Mouse (Mus musculus) cerebellum, adult 11 months (tissue): Measurements from ENCODE around the gene Tbx10.
"Not testable (repeated sequence)": the region's sequence is repeated elsewhere in the genome, so short reads cannot be mapped to it uniquely, and the experiment has no call there.

Source experiments
- DNase-seq: peaks from one replicate; pipeline ENCODE4 v3.0.0; 2022

The Tbx10 gene

DNA sequence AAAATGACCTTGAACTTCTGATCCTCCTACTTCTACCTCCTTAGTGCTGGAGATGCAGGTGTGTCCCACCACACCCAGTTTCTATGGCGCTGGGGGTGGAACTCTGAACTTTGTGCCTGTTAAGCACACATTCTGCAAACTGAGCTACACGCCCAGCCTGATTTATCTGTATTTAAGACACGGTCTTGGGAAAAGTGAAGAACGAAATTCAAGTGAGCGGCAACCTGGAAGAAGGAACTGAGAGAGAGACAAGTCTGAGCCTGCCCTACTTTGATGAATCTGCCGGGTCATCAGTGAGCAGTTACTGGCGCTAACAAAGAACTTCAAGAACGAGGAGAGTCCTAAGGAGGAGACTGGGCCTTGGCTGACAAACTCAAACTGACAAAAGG, 54.3 kb downstream of the Tbx10 start:
- DNase-seq: no peak

DNA sequence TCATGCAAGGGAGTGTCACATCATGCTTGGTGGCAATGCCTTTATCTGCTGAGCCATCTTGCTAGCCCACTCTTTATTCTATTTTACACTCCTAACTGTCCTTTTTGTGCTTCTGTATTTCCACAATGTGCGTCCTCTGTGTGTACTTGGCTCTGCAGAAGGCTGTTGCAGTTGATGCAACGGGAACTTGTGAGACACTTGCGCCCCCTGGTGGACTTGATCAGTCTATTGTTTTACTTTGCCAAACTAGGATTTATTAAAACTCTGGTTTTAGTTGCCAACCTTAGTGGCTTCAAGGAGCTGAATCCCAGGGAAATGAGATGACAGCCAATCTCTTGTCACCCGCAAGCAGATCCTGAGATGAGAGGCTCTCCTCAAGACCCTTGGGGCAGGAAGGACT, 55.3 kb downstream of the Tbx10 start:
- DNase-seq: peak; percentile 80

DNA sequence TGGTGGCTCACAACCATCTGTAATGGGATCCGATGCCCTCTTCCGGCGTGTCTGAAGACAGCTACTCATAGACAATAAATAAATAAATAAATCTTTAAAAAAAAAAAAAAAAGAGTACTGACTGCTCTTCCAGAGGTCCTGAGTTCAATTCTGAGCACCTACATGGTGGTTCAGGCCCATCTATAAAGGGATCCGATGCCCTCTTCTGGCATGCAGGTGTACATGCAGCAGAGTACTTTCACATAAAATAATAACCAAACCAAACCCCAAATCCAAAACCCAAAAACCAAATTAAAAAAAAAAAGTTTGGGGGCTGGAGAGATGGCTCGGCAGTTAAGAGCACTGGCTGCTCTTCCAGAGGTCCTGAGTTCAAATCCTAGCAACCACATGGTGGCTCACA, 56.5 kb downstream of the Tbx10 start:
- DNase-seq: not testable (repeated sequence)
